Mouse (Mus musculus) limb, embryonic 14.5 days (tissue): ENCODE results near the gene Gnb1l. TPM values are rescaled to one million over a fixed set of nuclear protein-coding genes. Genes with fewer than 3 reads are reported as not detected.

Source experiments
- ATAC-seq: fragments of 200-750 bp; cut with Nextera tagmentation; 2 replicates; pipeline ENCODE4 v1.8.0; 2017; ENCODE audit warnings: low read depth, moderate number of reproducible peaks, moderate TSS enrichment; ENCODE audit not compliant: low FRiP score
- DNase-seq: peaks from one replicate; pipeline ENCODE4 v3.0.0-alpha.2; 2015; ENCODE audit warnings: low spot score
- H3K27ac ChIP-seq: fragments of 300-500 bp; sonication (generic); replicated peaks from 2 replicates; pipeline ENCODE4 v1.5.1; 2014; ENCODE audit warnings: low read depth, mild to moderate bottlenecking, low read length, moderate library complexity, mixed read lengths
- H3K27me3 ChIP-seq: fragments of 300-500 bp; sonication (generic); 2 replicates; pipeline ENCODE4 v1.6.1; 2014; ENCODE audit warnings: low read length, mixed read lengths; ENCODE audit not compliant: control insufficient read depth, insufficient read depth
- H3K36me3 ChIP-seq: fragments of 300-500 bp; sonication (generic); 2 replicates; pipeline ENCODE4 v1.6.1; 2014; ENCODE audit warnings: mild to moderate bottlenecking, low read length, moderate library complexity, mixed read lengths; ENCODE audit not compliant: control insufficient read depth, insufficient read depth
- H3K4me1 ChIP-seq: fragments of 300-500 bp; sonication (generic); 2 replicates; pipeline ENCODE4 v1.6.1; 2014; ENCODE audit warnings: antibody characterized with exemption, low read length, mixed read lengths; ENCODE audit not compliant: control insufficient read depth, insufficient read depth
- H3K4me2 ChIP-seq: fragments of 300-500 bp; sonication (generic); replicated peaks from 2 replicates; pipeline ENCODE4 v1.6.1; 2014; ENCODE audit warnings: low read depth, mild to moderate bottlenecking, low read length, moderate library complexity; ENCODE audit not compliant: severe bottlenecking
- H3K4me3 ChIP-seq: fragments of 300-500 bp; sonication (generic); replicated peaks from 2 replicates; pipeline ENCODE4 v1.5.1; 2014; ENCODE audit warnings: low read length
- H3K9ac ChIP-seq: fragments of 300-500 bp; sonication (generic); 2 replicates; pipeline ENCODE4 v1.6.1; 2014; ENCODE audit warnings: mild to moderate bottlenecking, low read depth, low read length, moderate library complexity; ENCODE audit not compliant: severe bottlenecking
- H3K9me3 ChIP-seq: fragments of 300-500 bp; sonication (generic); 2 replicates; pipeline ENCODE4 v1.6.1; 2016; ENCODE audit warnings: low read length; ENCODE audit not compliant: control insufficient read depth
- POLR2A ChIP-seq: fragments of 200-500 bp; IDR thresholded peaks from 2 replicates; pipeline ENCODE4 v1.8.0; 2012; ENCODE audit warnings: inconsistent platforms, mild to moderate bottlenecking, moderate library complexity, borderline replicate concordance; ENCODE audit not compliant: insufficient read depth, insufficient read length; ENCODE audit errors: extremely low read depth
- WGBS: fragments of 180-500 bp; shearing (Covaris S2); extraction: QIAGEN DNeasy Blood & Tissue Kit; methylation state at CpG from one replicate; pipeline ENCODE4 v1.1.7; 2014; 5-methylcytosine and 5-hydroxymethylcytosine counted together
- polyA plus RNA-seq, 2 experiments: library from polyadenylated mRNA; depleted of rRNA in 1 of 2; stranded (reverse) in 1 of 2; unstranded in 1 of 2; fragments of >200 nt; fragmentation: Nextera tagmentation in 1 of 2; extraction: Ambion mirVana in 1 of 2; gene quantifications; 2 replicates each; pipeline versions ENCODE4 v1.2.1 to v1.2.3; 2012 to 2014

Gnb1l gene
- polyA plus RNA-seq, 2 experiments: 16.1 to 20.2 TPM

- DNase-seq (no peak), ATAC-seq (no peak)
- no peak overlapping the region for H3K27ac ChIP-seq
- no peak for TF ChIP-seq POLR2A
- no peaks in the 10 kb centered on the region for H3K9me3 ChIP-seq
- H3K4me3 ChIP-seq: no peak overlapping the region
- no peak overlapping the region for H3K4me2 ChIP-seq
- H3K9ac ChIP-seq: no peak overlapping the region
- no peaks in the 10 kb centered on the region for H3K36me3 ChIP-seq
- WGBS: 69% methylated on average over 8 of the region's 8 CpGs
- 0 out of 2 replicates have a peak, but pooled peaks cover 5% of the 10 kb centered on the region for H3K4me1 ChIP-seq
- H3K27me3 ChIP-seq: 0 out of 2 replicates have a peak, but pooled peaks cover under 1% of the 10 kb centered on the region
Measured at GRCm38 (mm10) chr16:18574196-18574595, 75.7 kb downstream of the Gnb1l start.

GRCm38 (mm10) chr16:18577071-18577470, 78.6 kb downstream of the Gnb1l start:
- ATAC-seq: no peak
- H3K9me3 ChIP-seq: no peaks in the 10 kb centered on the region
- H3K36me3 ChIP-seq: no peaks in the 10 kb centered on the region
- H3K27ac ChIP-seq: no peak overlapping the region
- TF ChIP-seq POLR2A: no peak
- WGBS: 41% methylated on average over 3 of the region's 3 CpGs
- H3K9ac ChIP-seq: no peak overlapping the region
- DNase-seq: no peak
- H3K4me1 ChIP-seq: peaks cover 8% of the 10 kb centered on the region; the same call in 1 of the 2 replicates
- H3K4me2 ChIP-seq: no peak overlapping the region
- peaks cover 29% of the 10 kb centered on the region for H3K27me3 ChIP-seq
- no peak overlapping the region for H3K4me3 ChIP-seq

DNA sequence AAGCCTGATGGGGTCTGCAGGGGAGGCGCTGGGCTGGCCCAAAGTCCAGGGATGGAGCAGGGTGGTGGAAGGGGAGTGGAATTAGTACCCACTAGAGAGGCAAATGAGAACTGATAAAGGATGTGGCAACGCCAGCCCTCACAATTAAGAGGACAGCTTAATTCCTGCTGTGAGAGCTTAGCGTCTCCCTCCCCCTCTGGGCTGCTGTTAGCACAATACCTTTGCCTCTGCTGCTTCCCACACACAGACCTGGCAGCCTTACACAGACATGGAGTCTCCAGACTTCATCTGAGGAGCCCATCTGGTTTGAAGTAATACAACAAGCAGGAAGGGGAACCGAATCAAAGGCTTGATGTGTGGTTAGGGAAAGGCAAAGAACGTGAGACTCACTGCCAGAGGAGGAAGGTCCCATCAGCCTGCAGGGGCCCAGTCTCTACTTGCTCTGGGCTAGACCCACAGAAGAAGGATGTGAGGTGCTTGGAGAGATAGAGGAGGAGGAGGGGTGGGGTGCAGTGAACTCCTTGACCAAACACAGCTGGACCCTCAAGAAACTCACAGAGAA, 79.2 kb downstream of the Gnb1l start:
- no peak overlapping the region for H3K9ac ChIP-seq
- no peaks in the 10 kb centered on the region for H3K9me3 ChIP-seq
- H3K4me1 ChIP-seq: peaks cover 14% of the 10 kb centered on the region; the same call in 1 of the 2 replicates
- H3K4me2 ChIP-seq: no peak overlapping the region
- WGBS: 10% methylated on average over 5 of the region's 5 CpGs
- TF ChIP-seq POLR2A: no peak
- peaks cover 35% of the 10 kb centered on the region for H3K27me3 ChIP-seq
- DNase-seq (peak; percentile 48), ATAC-seq (0 out of 2 replicates have a peak, but pooled peaks have one; percentile 5)
- no peaks in the 10 kb centered on the region for H3K36me3 ChIP-seq
- no peak overlapping the region for H3K4me3 ChIP-seq
- no peak overlapping the region for H3K27ac ChIP-seq

- WGBS: 24% methylated on average over 2 of the region's 2 CpGs
- Histone ChIP-seq H3K4me3 (no peak overlapping the region), H3K9ac (no peak overlapping the region), H3K9me3 (no peaks in the 10 kb centered on the region), H3K27ac (no peak overlapping the region), H3K4me2 (no peak overlapping the region), H3K4me1 (peaks cover 14% of the 10 kb centered on the region; the same call in 1 of the 2 replicates), H3K36me3 (no peaks in the 10 kb centered on the region), H3K27me3 (peaks cover 63% of the 10 kb centered on the region)
- DNase-seq (no peak), ATAC-seq (no peak)
- TF ChIP-seq POLR2A: no peak
Measured at GRCm38 (mm10) chr16:18580389-18580788, 81.9 kb downstream of the Gnb1l start.

GRCm38 (mm10) chr16:18581050-18581622, 82.6 kb downstream of the Gnb1l start:
- H3K27me3 ChIP-seq: peaks cover 70% of the 10 kb centered on the region
- TF ChIP-seq POLR2A: no peak
- peak overlapping the region; percentile 61 for H3K4me2 ChIP-seq
- no peak overlapping the region for H3K27ac ChIP-seq
- WGBS: 7% methylated on average over 21 of the region's 21 CpGs
- peak overlapping the region; percentile 40 for H3K4me3 ChIP-seq
- peaks cover 15% of the 10 kb centered on the region for H3K4me1 ChIP-seq
- DNase-seq: no peak
- no peak for ATAC-seq
- H3K9me3 ChIP-seq: no peaks in the 10 kb centered on the region
- no peak overlapping the region for H3K9ac ChIP-seq
- no peaks in the 10 kb centered on the region for H3K36me3 ChIP-seq
